Mouse (Mus musculus) B cell, adult 2 months (primary cell): ENCODE data around the gene Cxcl16.

ENCODE experiments used
- DNase-seq, 2 experiments: peaks; one replicate each; pipeline ENCODE4 v3.0.0; 2022

Cxcl16 gene

GRCm38 (mm10) chr11:70409594-70410296 lies 50.0 kb downstream of the Cxcl16 start, which contains the start of gene Pelp1:
TSS of gene Pelp1 (minus strand) at chr11:70410031.
- peak; percentile 84 to 90 for DNase-seq
